Mouse (Mus musculus) G1E (cell line): ENCODE results near the gene Tma7.

Experiments used
- CTCF ChIP-seq: IDR thresholded peaks from 2 replicates; pipeline ENCODE4 v1.5.1; 2012; ENCODE audit warnings: low read depth, low read length, inconsistent platforms, mixed read lengths
- GATA1 ChIP-seq: IDR thresholded peaks from 2 replicates; pipeline ENCODE4 v1.6.1; 2012; ENCODE audit warnings: borderline replicate concordance, low read length, inconsistent platforms, mixed read lengths
- POLR2AphosphoS5 ChIP-seq: IDR thresholded peaks from 2 replicates; pipeline ENCODE4 v1.6.1; 2012; ENCODE audit warnings: low read depth, low read length, inconsistent platforms; ENCODE audit not compliant: insufficient replicate concordance

DNA sequence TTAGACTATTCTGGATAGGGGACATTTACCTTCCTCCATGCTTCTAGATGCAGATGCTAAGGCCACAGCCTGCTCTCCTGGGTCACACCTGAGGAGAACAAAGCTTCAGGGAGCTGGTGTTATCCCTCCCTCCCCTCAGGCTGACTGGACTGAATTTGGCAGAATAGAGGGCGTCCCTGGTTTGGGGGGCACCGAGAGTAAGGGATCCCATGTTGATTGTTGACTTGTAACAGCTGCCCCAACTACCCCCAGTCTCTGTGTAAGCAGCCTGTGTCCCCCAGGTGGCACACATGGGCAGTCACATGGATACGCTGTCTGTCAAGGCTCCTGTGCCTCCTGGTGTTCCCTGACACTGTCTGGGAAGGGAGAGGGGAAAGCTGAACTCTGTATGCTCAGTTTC, 54.0 kb downstream of the Tma7 start:
- no peak for TF ChIP-seq CTCF
- TF ChIP-seq GATA1 = no peak
- TF ChIP-seq POLR2AphosphoS5 = no peak
